Mouse (Mus musculus) forebrain, postnatal 0 days (tissue): ENCODE results near the gene Camkmt. TPM values are rescaled to one million over a fixed set of nuclear protein-coding genes. Genes with fewer than 3 reads are reported as not detected.
A peak's percentile ranks its signal among the peaks of the same experiment; 100 is the strongest.

ENCODE experiments used
- ATAC-seq: fragments of 200-750 bp; cut with Nextera tagmentation; 2 replicates; pipeline ENCODE4 v1.8.0; 2017; ENCODE audit warnings: mild to moderate bottlenecking, moderate library complexity
- DNase-seq: peaks from one replicate; pipeline ENCODE4 v3.0.0-alpha.2; 2015
- H3K27ac ChIP-seq: fragments of 300-500 bp; sonication (generic); 2 replicates; pipeline ENCODE4 v1.5.1; 2014; ENCODE audit warnings: low read depth, mild to moderate bottlenecking, antibody characterized with exemption, low read length, moderate library complexity, mixed read lengths
- H3K27me3 ChIP-seq: fragments of 300-500 bp; sonication (generic); 2 replicates; pipeline ENCODE4 v1.6.1; 2014; ENCODE audit warnings: mild to moderate bottlenecking, low read length, mixed read lengths; ENCODE audit not compliant: insufficient read depth
- H3K36me3 ChIP-seq: fragments of 300-500 bp; sonication (generic); 2 replicates; pipeline ENCODE4 v1.6.1; 2014; ENCODE audit warnings: mild to moderate bottlenecking, moderate library complexity; ENCODE audit not compliant: insufficient read depth
- H3K4me1 ChIP-seq: fragments of 300-500 bp; sonication (generic); 2 replicates; pipeline ENCODE4 v1.6.1; 2014; ENCODE audit warnings: antibody characterized with exemption; ENCODE audit not compliant: insufficient read depth
- H3K4me2 ChIP-seq: fragments of 300-500 bp; sonication (generic); 2 replicates; pipeline ENCODE4 v1.6.1; 2014; ENCODE audit warnings: low read depth, mild to moderate bottlenecking, moderate library complexity
- H3K4me3 ChIP-seq: fragments of 300-500 bp; sonication (generic); 2 replicates; pipeline ENCODE4 v1.5.1; 2014; ENCODE audit warnings: low read depth, low read length, mixed read lengths
- H3K9ac ChIP-seq: fragments of 300-500 bp; sonication (generic); 2 replicates; pipeline ENCODE4 v1.6.1; 2014; ENCODE audit warnings: mild to moderate bottlenecking
- H3K9me3 ChIP-seq: fragments of 300-500 bp; sonication (generic); 2 replicates; pipeline ENCODE4 v1.6.1; 2016; ENCODE audit warnings: low read length
- CTCF ChIP-seq: sonication (generic); IDR thresholded peaks from 2 replicates; pipeline ENCODE4 v1.5.1; 2016; ENCODE audit warnings: antibody characterized with exemption, control low read depth, low read depth
- WGBS: fragments of 180-500 bp; shearing (Covaris S2); extraction: QIAGEN DNeasy Blood & Tissue Kit; methylation state at CpG from one replicate; pipeline ENCODE4 v1.1.7; 2014; 5-methylcytosine and 5-hydroxymethylcytosine counted together
- polyA plus RNA-seq: library from polyadenylated mRNA; unstranded; fragments of >200 nt; fragmentation: Nextera tagmentation; extraction: Ambion mirVana; gene quantifications from 2 replicates; pipeline ENCODE4 v1.2.1, GENCODE M21; 2015
- total RNA-seq: library from RNA; depleted of rRNA; stranded (reverse); fragments of >200 nt; gene quantifications from 2 replicates; pipeline ENCODE4 v1.2.3, GENCODE M21; 2014

The Camkmt gene
- total and polyA plus RNA-seq, 2 experiments from 2014 or later = 14.3 to 16.4 TPM

DNA sequence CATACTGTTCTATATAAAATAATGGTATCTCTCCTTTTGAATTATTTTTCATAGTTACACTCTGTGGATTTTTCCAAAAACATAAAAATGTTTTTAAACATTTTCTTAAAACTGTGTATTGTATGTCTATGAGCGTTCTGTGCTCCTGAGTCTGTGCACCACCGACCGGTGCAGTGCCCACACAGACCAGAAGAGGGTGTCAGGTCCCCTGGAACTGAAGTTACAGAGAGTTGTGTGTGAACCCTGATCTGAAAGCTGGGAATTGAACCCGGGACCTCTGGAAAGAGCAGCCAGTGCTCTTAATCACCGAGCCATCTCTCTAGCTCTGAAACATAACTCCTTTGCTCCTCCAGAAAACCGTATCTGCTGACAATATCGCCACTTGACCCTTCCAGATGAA, 262.4 kb downstream of the Camkmt start:
- TF ChIP-seq CTCF = peak; percentile 35
- H3K4me2 ChIP-seq = no peak overlapping the region
- H3K4me3 ChIP-seq = no peak overlapping the region
- H3K4me1 ChIP-seq = 0 out of 2 replicates have a peak, but pooled peaks cover 4% of the 10 kb centered on the region
- DNase-seq (no peak), ATAC-seq (no peak)
- H3K36me3 ChIP-seq = no peaks in the 10 kb centered on the region
- WGBS = 91% methylated on average over 7 of the region's 7 CpGs
- no peaks in the 10 kb centered on the region for H3K27me3 ChIP-seq
- no peak overlapping the region for H3K9ac ChIP-seq
- H3K9me3 ChIP-seq = no peaks in the 10 kb centered on the region
- H3K27ac ChIP-seq = no peak overlapping the region

GRCm38 (mm10) chr17:85353191-85353590, 262.8 kb downstream of the Camkmt start:
- Histone ChIP-seq H3K9me3 (no peaks in the 10 kb centered on the region), H3K4me2 (no peak overlapping the region), H3K9ac (no peak overlapping the region), H3K27ac (peak overlapping the region; percentile 5; the same call in 1 of the 2 replicates), H3K4me3 (no peak overlapping the region), H3K4me1 (0 out of 2 replicates have a peak, but pooled peaks cover 4% of the 10 kb centered on the region), H3K27me3 (no peaks in the 10 kb centered on the region), H3K36me3 (no peaks in the 10 kb centered on the region)
- ATAC-seq (no peak), DNase-seq (no peak)
- no peak for TF ChIP-seq CTCF
- WGBS = 70% methylated on average over 6 of the region's 6 CpGs

DNA sequence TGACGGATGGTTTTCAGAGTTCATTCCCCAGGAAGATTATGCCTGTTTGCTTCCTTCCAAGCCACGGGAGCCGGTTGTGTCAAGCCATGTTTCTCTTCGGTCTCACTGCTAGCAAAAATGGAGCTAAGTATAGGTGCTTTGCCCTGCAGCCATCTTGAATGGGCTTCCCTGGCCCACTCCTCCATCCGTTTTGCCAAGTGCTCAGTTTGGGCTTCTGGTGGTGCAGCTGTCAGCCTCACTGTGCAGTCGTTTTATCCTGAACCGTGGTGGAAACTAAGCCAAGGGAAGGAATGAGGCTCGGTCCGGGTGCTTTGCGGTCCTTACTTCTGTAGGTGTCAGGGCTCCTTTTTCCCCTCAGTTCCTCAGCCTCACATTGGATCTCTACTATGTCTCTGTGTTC, 263.3 kb downstream of the Camkmt start:
- Histone ChIP-seq H3K9ac (no peak overlapping the region), H3K27ac (peak overlapping the region; percentile 5; the same call in 1 of the 2 replicates), H3K27me3 (no peaks in the 10 kb centered on the region), H3K4me1 (0 out of 2 replicates have a peak, but pooled peaks cover 4% of the 10 kb centered on the region), H3K4me2 (no peak overlapping the region), H3K36me3 (no peaks in the 10 kb centered on the region), H3K9me3 (no peaks in the 10 kb centered on the region), H3K4me3 (no peak overlapping the region)
- DNase-seq (peak; percentile 33), ATAC-seq (peak; percentile 36; the same call in 1 of the 2 replicates)
- no peak for TF ChIP-seq CTCF
- 57% methylated on average over 10 of the region's 10 CpGs for WGBS

- Histone ChIP-seq H3K9me3 (no peaks in the 10 kb centered on the region), H3K4me2 (no peak overlapping the region), H3K36me3 (no peaks in the 10 kb centered on the region), H3K27ac (no peak overlapping the region), H3K27me3 (no peaks in the 10 kb centered on the region), H3K4me1 (0 out of 2 replicates have a peak, but pooled peaks cover 4% of the 10 kb centered on the region), H3K4me3 (no peak overlapping the region), H3K9ac (no peak overlapping the region)
- DNase-seq (no peak), ATAC-seq (no peak)
- 90% methylated on average over 9 of the region's 9 CpGs for WGBS
- TF ChIP-seq CTCF = no peak
Observed at GRCm38 (mm10) chr17:85355356-85355755, 265.0 kb downstream of the Camkmt start.

- no peaks in the 10 kb centered on the region; the same call in none of the 2 replicates for H3K27me3 ChIP-seq
- H3K4me3 ChIP-seq = no peak overlapping the region
- no peak for ATAC-seq
- no peaks in the 10 kb centered on the region for H3K9me3 ChIP-seq
- no peaks in the 10 kb centered on the region for H3K36me3 ChIP-seq
- no peak overlapping the region for H3K9ac ChIP-seq
- 92% methylated on average over 7 of the region's 7 CpGs for WGBS
- H3K4me1 ChIP-seq = no peaks in the 10 kb centered on the region
- no peak overlapping the region for H3K27ac ChIP-seq
- no peak for DNase-seq
- H3K4me2 ChIP-seq = no peak overlapping the region
- TF ChIP-seq CTCF = no peak
Observed at GRCm38 (mm10) chr17:85361006-85361405, 270.7 kb downstream of the Camkmt start.

GRCm38 (mm10) chr17:85367319-85367718, 277.0 kb downstream of the Camkmt start:
- no peak for ATAC-seq
- no peak for TF ChIP-seq CTCF
- WGBS = 97% methylated on average over 5 of the region's 5 CpGs

DNA sequence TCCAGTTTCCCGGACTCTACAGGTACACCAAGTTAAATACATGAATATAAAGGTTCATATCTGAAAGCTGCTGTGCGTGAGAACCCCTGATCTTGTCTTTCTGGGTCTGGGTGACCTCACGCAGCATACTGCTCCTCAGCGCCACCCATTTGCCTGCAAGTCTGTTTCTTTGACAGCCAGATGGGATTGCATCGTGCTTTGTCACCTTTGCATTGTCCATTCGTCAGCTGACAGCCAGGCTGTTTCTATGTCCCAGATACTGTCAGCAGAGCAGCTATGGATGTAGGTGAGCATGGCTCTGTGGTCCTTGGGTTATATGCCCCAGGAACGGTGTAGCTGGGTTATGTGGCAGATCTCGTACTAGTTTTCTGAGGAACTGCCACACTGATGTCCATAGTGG, 278.4 kb downstream of the Camkmt start:
- H3K4me1 ChIP-seq = no peaks in the 10 kb centered on the region
- H3K27ac ChIP-seq = no peak overlapping the region
- H3K4me3 ChIP-seq = no peak overlapping the region
- no peaks in the 10 kb centered on the region for H3K36me3 ChIP-seq
- no peak overlapping the region for H3K4me2 ChIP-seq
- no peak overlapping the region for H3K9ac ChIP-seq
- DNase-seq (no peak), ATAC-seq (no peak)
- 78% methylated on average over 8 of the region's 8 CpGs for WGBS
- peaks cover 5% of the 10 kb centered on the region for H3K27me3 ChIP-seq
- TF ChIP-seq CTCF = no peak
- no peaks in the 10 kb centered on the region for H3K9me3 ChIP-seq

More at GRCm38 (mm10) chr17:85367319-85367718, 277.0 kb downstream of the Camkmt start:
- H3K9ac ChIP-seq = no peak overlapping the region
- no peak overlapping the region for H3K4me3 ChIP-seq
- no peak overlapping the region for H3K4me2 ChIP-seq
- no peaks in the 10 kb centered on the region for H3K36me3 ChIP-seq
- no peak overlapping the region for H3K27ac ChIP-seq
- H3K9me3 ChIP-seq = no peaks in the 10 kb centered on the region
- no peaks in the 10 kb centered on the region for H3K4me1 ChIP-seq
- peaks cover 5% of the 10 kb centered on the region for H3K27me3 ChIP-seq
- no peak for DNase-seq

- WGBS = 89% methylated on average over 13 of the region's 13 CpGs
- Histone ChIP-seq H3K27ac (no peak overlapping the region), H3K9me3 (no peaks in the 10 kb centered on the region), H3K4me3 (no peak overlapping the region), H3K4me1 (peaks cover 2% of the 10 kb centered on the region; the same call in 1 of the 2 replicates), H3K9ac (no peak overlapping the region), H3K4me2 (no peak overlapping the region), H3K36me3 (no peaks in the 10 kb centered on the region), H3K27me3 (no peaks in the 10 kb centered on the region)
- no peak for TF ChIP-seq CTCF
- ATAC-seq (no peak), DNase-seq (no peak)
Observed at GRCm38 (mm10) chr17:85372076-85372475, 281.7 kb downstream of the Camkmt start.
